Mouse (Mus musculus) Muller cell, postnatal 12 days (primary cell): ENCODE results near the gene Asb14.

Experiments
- DNase-seq: peaks from one replicate; pipeline ENCODE4 v3.0.0-alpha.2; 2015; ENCODE audit errors: inconsistent ontology term

The Asb14 gene

DNA sequence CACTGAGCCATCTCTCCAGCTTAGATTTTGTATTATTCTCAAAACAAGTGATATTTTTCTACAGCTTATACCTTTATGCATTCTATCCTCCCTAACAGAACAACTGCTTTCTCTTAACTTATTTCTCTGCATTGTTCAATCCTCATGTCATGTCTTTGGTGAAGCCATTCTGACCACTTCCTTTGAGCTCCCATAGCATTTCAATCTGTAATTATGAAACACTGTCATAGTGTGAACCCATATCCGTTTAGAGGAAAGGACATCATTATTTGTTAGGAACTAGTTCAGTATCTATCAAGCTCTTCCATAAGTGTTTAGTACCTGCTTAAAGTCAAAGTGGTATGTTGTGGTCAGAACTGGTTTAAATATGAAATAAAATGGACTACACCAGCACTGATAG lies 66.2 kb downstream of the Asb14 start:
- no peak for DNase-seq
